Mouse (Mus musculus) midbrain, embryonic 15.5 days (tissue): Measurements from ENCODE around the gene Fgf12. TPM values are rescaled to one million over a fixed set of nuclear protein-coding genes. Genes with fewer than 3 reads are reported as not detected.

Experiments
- ATAC-seq: fragments of 200-750 bp; cut with Nextera tagmentation; replicated peaks from 2 replicates; pipeline ENCODE4 v1.8.0; 2017; ENCODE audit warnings: moderate TSS enrichment
- H3K27ac ChIP-seq: fragments of 300-500 bp; sonication (generic); 2 replicates; pipeline ENCODE4 v1.5.1; 2015; ENCODE audit warnings: mild to moderate bottlenecking, inconsistent platforms
- H3K27me3 ChIP-seq: fragments of 300-500 bp; sonication (generic); replicated peaks from 2 replicates; pipeline ENCODE4 v1.6.1; 2015; ENCODE audit warnings: inconsistent platforms
- H3K36me3 ChIP-seq: fragments of 300-500 bp; sonication (generic); replicated peaks from 2 replicates; pipeline ENCODE4 v1.6.1; 2015; ENCODE audit warnings: inconsistent platforms
- H3K4me1 ChIP-seq: fragments of 300-500 bp; sonication (generic); 2 replicates; pipeline ENCODE4 v1.6.1; 2015; ENCODE audit warnings: inconsistent platforms
- H3K4me2 ChIP-seq: fragments of 300-500 bp; sonication (generic); 2 replicates; pipeline ENCODE4 v1.6.1; 2015; ENCODE audit warnings: inconsistent platforms, mild to moderate bottlenecking, moderate library complexity
- H3K4me3 ChIP-seq: fragments of 300-500 bp; sonication (generic); 2 replicates; pipeline ENCODE4 v1.5.1; 2015; ENCODE audit warnings: mild to moderate bottlenecking, inconsistent platforms
- H3K9ac ChIP-seq: fragments of 300-500 bp; sonication (generic); 2 replicates; pipeline ENCODE4 v1.6.1; 2015; ENCODE audit warnings: mild to moderate bottlenecking, inconsistent platforms
- H3K9me3 ChIP-seq: fragments of 300-500 bp; sonication (generic); 2 replicates; pipeline ENCODE4 v1.6.1; 2016; ENCODE audit warnings: inconsistent platforms
- WGBS: fragments of 180-500 bp; shearing (Covaris S2); methylation state at CpG from one replicate; pipeline ENCODE4 v1.1.7; 2015; ENCODE audit warnings: mixed read lengths; 5-methylcytosine and 5-hydroxymethylcytosine counted together
- polyA plus RNA-seq: library from polyadenylated mRNA; unstranded; fragments of >200 nt; fragmentation: Nextera tagmentation; extraction: Ambion mirVana; gene quantifications from 2 replicates; pipeline ENCODE4 v1.2.1, GENCODE M21; 2015

Fgf12 gene
- polyA plus RNA-seq, 1 experiment from 2014 or later: 34.6 TPM

GRCm38 (mm10) chr16:28681625-28682024, 71.2 kb downstream of the Fgf12 start:
- Histone ChIP-seq H3K27ac (no peak overlapping the region), H3K4me3 (no peak overlapping the region), H3K27me3 (no peaks in the 10 kb centered on the region), H3K36me3 (no peaks in the 10 kb centered on the region), H3K4me1 (no peaks in the 10 kb centered on the region), H3K4me2 (no peak overlapping the region), H3K9ac (no peak overlapping the region), H3K9me3 (no peaks in the 10 kb centered on the region)
- ATAC-seq: no peak
- 89% methylated on average over 3 of the region's 3 CpGs for WGBS

GRCm38 (mm10) chr16:28668815-28669347, 84.0 kb downstream of the Fgf12 start:
- Histone ChIP-seq H3K9ac (no peak overlapping the region), H3K4me2 (no peak overlapping the region), H3K36me3 (no peaks in the 10 kb centered on the region), H3K4me1 (peaks cover 4% of the 10 kb centered on the region; the same call in 1 of the 2 replicates), H3K27me3 (no peaks in the 10 kb centered on the region), H3K9me3 (no peaks in the 10 kb centered on the region), H3K27ac (0 out of 2 replicates have a peak overlapping the region, but pooled peaks have one; percentile 38), H3K4me3 (no peak overlapping the region)
- peak; percentile 67; the same call in 1 of the 2 replicates for ATAC-seq
- WGBS: 76% methylated on average over 5 of the region's 5 CpGs

- no peak overlapping the region for H3K4me3 ChIP-seq
- no peaks in the 10 kb centered on the region for H3K9me3 ChIP-seq
- no peaks in the 10 kb centered on the region for H3K27me3 ChIP-seq
- ATAC-seq: no peak
- H3K27ac ChIP-seq: no peak overlapping the region
- WGBS: 89% methylated on average over 10 of the region's 10 CpGs
- no peak overlapping the region for H3K4me2 ChIP-seq
- H3K9ac ChIP-seq: no peak overlapping the region
- H3K4me1 ChIP-seq: no peaks in the 10 kb centered on the region
- H3K36me3 ChIP-seq: no peaks in the 10 kb centered on the region
Observed at GRCm38 (mm10) chr16:28652640-28653039, 100.2 kb downstream of the Fgf12 start.

- Histone ChIP-seq H3K4me2 (no peak overlapping the region), H3K27ac (no peak overlapping the region), H3K36me3 (no peaks in the 10 kb centered on the region), H3K27me3 (no peaks in the 10 kb centered on the region), H3K4me3 (no peak overlapping the region), H3K4me1 (no peaks in the 10 kb centered on the region), H3K9ac (no peak overlapping the region), H3K9me3 (no peaks in the 10 kb centered on the region)
- WGBS: 52% methylated on average over 3 of the region's 3 CpGs
- ATAC-seq: no peak
Observed at GRCm38 (mm10) chr16:28650589-28650988, 102.3 kb downstream of the Fgf12 start.

- H3K9ac ChIP-seq: no peak overlapping the region
- H3K4me3 ChIP-seq: no peak overlapping the region
- WGBS: 91% methylated on average over 3 of the region's 3 CpGs
- ATAC-seq: no peak
- H3K27ac ChIP-seq: no peak overlapping the region
- no peaks in the 10 kb centered on the region for H3K9me3 ChIP-seq
- H3K4me2 ChIP-seq: no peak overlapping the region
- no peaks in the 10 kb centered on the region for H3K36me3 ChIP-seq
- no peaks in the 10 kb centered on the region for H3K27me3 ChIP-seq
- H3K4me1 ChIP-seq: no peaks in the 10 kb centered on the region
Observed at GRCm38 (mm10) chr16:28645030-28645429, 107.8 kb downstream of the Fgf12 start.

- Histone ChIP-seq H3K4me3 (no peak overlapping the region), H3K27me3 (no peaks in the 10 kb centered on the region), H3K9me3 (no peaks in the 10 kb centered on the region), H3K36me3 (no peaks in the 10 kb centered on the region), H3K9ac (no peak overlapping the region), H3K4me1 (no peaks in the 10 kb centered on the region), H3K4me2 (no peak overlapping the region), H3K27ac (no peak overlapping the region)
- 82% methylated on average over 5 of the region's 5 CpGs for WGBS
- ATAC-seq: no peak
Observed at GRCm38 (mm10) chr16:28631721-28632120, 121.1 kb downstream of the Fgf12 start.

GRCm38 (mm10) chr16:28630771-28631484, 121.9 kb downstream of the Fgf12 start:
- Histone ChIP-seq H3K4me2 (no peak overlapping the region), H3K27ac (no peak overlapping the region), H3K4me3 (no peak overlapping the region), H3K9me3 (no peaks in the 10 kb centered on the region), H3K4me1 (no peaks in the 10 kb centered on the region), H3K36me3 (no peaks in the 10 kb centered on the region), H3K27me3 (no peaks in the 10 kb centered on the region), H3K9ac (no peak overlapping the region)
- WGBS: 77% methylated on average over 11 of the region's 11 CpGs
- no peak for ATAC-seq

- no peaks in the 10 kb centered on the region for H3K9me3 ChIP-seq
- peak; percentile 74 for ATAC-seq
- H3K27ac ChIP-seq: no peak overlapping the region
- no peaks in the 10 kb centered on the region for H3K36me3 ChIP-seq
- no peaks in the 10 kb centered on the region for H3K27me3 ChIP-seq
- no peaks in the 10 kb centered on the region for H3K4me1 ChIP-seq
- no peak overlapping the region for H3K4me2 ChIP-seq
- no peak overlapping the region for H3K4me3 ChIP-seq
- 77% methylated on average over 6 of the region's 6 CpGs for WGBS
- no peak overlapping the region for H3K9ac ChIP-seq
Observed at GRCm38 (mm10) chr16:28626259-28626658, 126.6 kb downstream of the Fgf12 start.

- Histone ChIP-seq H3K36me3 (no peaks in the 10 kb centered on the region), H3K4me3 (no peak overlapping the region), H3K27me3 (no peaks in the 10 kb centered on the region), H3K4me2 (no peak overlapping the region), H3K27ac (no peak overlapping the region), H3K9ac (no peak overlapping the region), H3K4me1 (no peaks in the 10 kb centered on the region), H3K9me3 (no peaks in the 10 kb centered on the region)
- ATAC-seq: no peak
- 75% methylated on average over 5 of the region's 5 CpGs for WGBS
Observed at GRCm38 (mm10) chr16:28625689-28626088, 127.2 kb downstream of the Fgf12 start.

GRCm38 (mm10) chr16:28614412-28614811, 138.5 kb downstream of the Fgf12 start:
- Histone ChIP-seq H3K27ac (no peak overlapping the region), H3K4me1 (no peaks in the 10 kb centered on the region), H3K9ac (no peak overlapping the region), H3K27me3 (no peaks in the 10 kb centered on the region), H3K36me3 (no peaks in the 10 kb centered on the region), H3K4me3 (no peak overlapping the region), H3K4me2 (no peak overlapping the region), H3K9me3 (no peaks in the 10 kb centered on the region)
- ATAC-seq: no peak
- WGBS: 90% methylated on average over 3 of the region's 3 CpGs

- Histone ChIP-seq H3K9ac (no peak overlapping the region), H3K4me1 (no peaks in the 10 kb centered on the region), H3K4me3 (no peak overlapping the region), H3K4me2 (no peak overlapping the region), H3K9me3 (no peaks in the 10 kb centered on the region), H3K27me3 (no peaks in the 10 kb centered on the region), H3K27ac (no peak overlapping the region), H3K36me3 (no peaks in the 10 kb centered on the region)
- 12% methylated on average over 3 of the region's 3 CpGs for WGBS
- ATAC-seq: no peak
Observed at GRCm38 (mm10) chr16:28610940-28611339, 141.9 kb downstream of the Fgf12 start.

- H3K4me2 ChIP-seq: no peak overlapping the region
- no peaks in the 10 kb centered on the region for H3K36me3 ChIP-seq
- no peak overlapping the region for H3K27ac ChIP-seq
- H3K4me1 ChIP-seq: no peaks in the 10 kb centered on the region
- no peaks in the 10 kb centered on the region for H3K9me3 ChIP-seq
- H3K9ac ChIP-seq: no peak overlapping the region
- no peak overlapping the region for H3K4me3 ChIP-seq
- H3K27me3 ChIP-seq: no peaks in the 10 kb centered on the region
- 83% methylated on average over 1 of the region's 1 CpGs for WGBS
- ATAC-seq: no peak
Observed at GRCm38 (mm10) chr16:28603155-28603554, 149.7 kb downstream of the Fgf12 start.

- H3K9me3 ChIP-seq: no peaks in the 10 kb centered on the region
- H3K9ac ChIP-seq: no peak overlapping the region
- no peaks in the 10 kb centered on the region for H3K27me3 ChIP-seq
- 85% methylated on average over 4 of the region's 4 CpGs for WGBS
- no peak overlapping the region for H3K27ac ChIP-seq
- H3K4me2 ChIP-seq: no peak overlapping the region
- no peak overlapping the region for H3K4me3 ChIP-seq
- ATAC-seq: no peak
- H3K4me1 ChIP-seq: no peaks in the 10 kb centered on the region
- no peaks in the 10 kb centered on the region for H3K36me3 ChIP-seq
Observed at GRCm38 (mm10) chr16:28601723-28602122, 151.1 kb downstream of the Fgf12 start.
